Mouse (Mus musculus) right cerebral cortex, postnatal 36 days (tissue): ENCODE measurements at regions not wholly inside any gene's neighbourhood (a gene's known extent, or its start where the extent isn't known, plus 50 kb on each side); places are given as distances from the start of the nearest gene placed in this dataset.
A peak's percentile ranks its signal among the peaks of the same experiment; 100 is the strongest.

Source experiments
- DNase-seq, 2 experiments: peaks; one replicate each; pipeline ENCODE4 v3.0.0; 2022; ENCODE audit warnings: low spot score in 2 of 2, mixed read lengths in 1 of 2

GRCm38 (mm10) chrX:42332906-42333305, 156.6 kb upstream of the Tex13c2 start:
- DNase-seq: no peak

- DNase-seq: peak; percentile 5 to 33
Measured at GRCm38 (mm10) chrX:42333631-42334030, 155.9 kb upstream of the Tex13c2 start.

- DNase-seq: no peak
Measured at GRCm38 (mm10) chrX:42334794-42335193, 154.7 kb upstream of the Tex13c2 start.

- no peak for DNase-seq
Measured at GRCm38 (mm10) chrX:42336772-42337171, 152.7 kb upstream of the Tex13c2 start.

- DNase-seq: no peak
Measured at GRCm38 (mm10) chrX:42342362-42342761, 147.1 kb upstream of the Tex13c2 start.

- DNase-seq: no peak
Measured at GRCm38 (mm10) chrX:42342951-42343879, 146.3 kb upstream of the Tex13c2 start.

- no peak for DNase-seq
Measured at GRCm38 (mm10) chrX:42352610-42353254, 136.8 kb upstream of the Tex13c2 start.

GRCm38 (mm10) chrX:42359381-42360172, 129.9 kb upstream of the Tex13c2 start:
- DNase-seq: no peak

GRCm38 (mm10) chrX:42360173-42360931, 129.1 kb upstream of the Tex13c2 start:
- no peak for DNase-seq

- no peak for DNase-seq
Measured at GRCm38 (mm10) chrX:42360973-42361372, 128.5 kb upstream of the Tex13c2 start.

- no peak for DNase-seq
Measured at GRCm38 (mm10) chrX:42361400-42362028, 128.0 kb upstream of the Tex13c2 start.

- no peak for DNase-seq
Measured at GRCm38 (mm10) chrX:42364137-42364536, 125.4 kb upstream of the Tex13c2 start.

GRCm38 (mm10) chrX:42373794-42374398, 115.6 kb upstream of the Tex13c2 start:
- DNase-seq: peak in 1 of 2 experiments; percentile 7

GRCm38 (mm10) chrX:42393836-42394556, 95.5 kb upstream of the Tex13c2 start:
- DNase-seq: no peak

- DNase-seq: no peak
Measured at GRCm38 (mm10) chrX:42396441-42396840, 93.0 kb upstream of the Tex13c2 start.

- no peak for DNase-seq
Measured at GRCm38 (mm10) chrX:42398836-42399235, 90.7 kb upstream of the Tex13c2 start.

- no peak for DNase-seq
Measured at GRCm38 (mm10) chrX:42399343-42399742, 90.1 kb upstream of the Tex13c2 start.

GRCm38 (mm10) chrX:42401091-42401490, 88.4 kb upstream of the Tex13c2 start:
- no peak for DNase-seq

- no peak for DNase-seq
Measured at GRCm38 (mm10) chrX:42401564-42402334, 87.7 kb upstream of the Tex13c2 start.
